Mouse (Mus musculus) midbrain, embryonic 16.5 days (tissue): ENCODE measurements around the gene Nptx1. TPM values are rescaled to one million over a fixed set of nuclear protein-coding genes. Genes with fewer than 3 reads are reported as not detected.

Experiments used
- ATAC-seq: fragments of 200-750 bp; cut with Nextera tagmentation; 2 replicates; pipeline ENCODE4 v1.8.0; 2017; ENCODE audit warnings: moderate TSS enrichment
- H3K27ac ChIP-seq: fragments of 300-500 bp; sonication (generic); 2 replicates; pipeline ENCODE4 v1.5.1; 2014; ENCODE audit warnings: mild to moderate bottlenecking, low read length, mixed read lengths
- H3K27me3 ChIP-seq: fragments of 300-500 bp; sonication (generic); 2 replicates; pipeline ENCODE4 v1.6.1; 2014; ENCODE audit warnings: low read depth, low read length, mixed read lengths; ENCODE audit not compliant: control insufficient read depth, insufficient read depth
- H3K36me3 ChIP-seq: fragments of 300-500 bp; sonication (generic); 2 replicates; pipeline ENCODE4 v1.6.1; 2014; ENCODE audit warnings: mild to moderate bottlenecking, low read length, moderate library complexity, mixed read lengths; ENCODE audit not compliant: control insufficient read depth, insufficient read depth
- H3K4me1 ChIP-seq: fragments of 300-500 bp; sonication (generic); 2 replicates; pipeline ENCODE4 v1.6.1; 2014; ENCODE audit warnings: mild to moderate bottlenecking, low read length, mixed read lengths; ENCODE audit not compliant: control insufficient read depth, insufficient read depth
- H3K4me2 ChIP-seq: fragments of 300-500 bp; sonication (generic); 2 replicates; pipeline ENCODE4 v1.6.1; 2014; ENCODE audit warnings: mild to moderate bottlenecking, low read length, mixed read lengths
- H3K4me3 ChIP-seq: fragments of 300-500 bp; sonication (generic); 2 replicates; pipeline ENCODE4 v1.5.1; 2014; ENCODE audit warnings: low read depth, mild to moderate bottlenecking, low read length, moderate library complexity, mixed read lengths
- H3K9ac ChIP-seq: fragments of 300-500 bp; sonication (generic); 2 replicates; pipeline ENCODE4 v1.6.1; 2014; ENCODE audit warnings: low read depth, low read length, mixed read lengths
- H3K9me3 ChIP-seq: fragments of 300-500 bp; sonication (generic); replicated peaks from 2 replicates; pipeline ENCODE4 v1.6.1; 2014; ENCODE audit warnings: mild to moderate bottlenecking, low read length, mixed read lengths; ENCODE audit not compliant: control insufficient read depth, poor library complexity, severe bottlenecking
- WGBS: fragments of 180-500 bp; shearing (Covaris S2); extraction: QIAGEN DNeasy Blood & Tissue Kit; methylation state at CpG from one replicate; pipeline ENCODE4 v1.1.7; 2014; 5-methylcytosine and 5-hydroxymethylcytosine counted together
- polyA plus RNA-seq: library from polyadenylated mRNA; unstranded; fragments of >200 nt; fragmentation: Nextera tagmentation; extraction: Ambion mirVana; gene quantifications from 2 replicates; pipeline ENCODE4 v1.2.1, GENCODE M21; 2015

The Nptx1 gene
- polyA plus RNA-seq, 1 experiment from 2014 or later = 12.6 TPM

GRCm38 (mm10) chr11:119546496-119547182 is 914 bp downstream of the Nptx1 start:
- no peaks in the 10 kb centered on the region for H3K9me3 ChIP-seq
- H3K27ac ChIP-seq = no peak overlapping the region
- peak overlapping the region; percentile 84 for H3K9ac ChIP-seq
- peaks cover 9% of the 10 kb centered on the region for H3K27me3 ChIP-seq
- H3K4me3 ChIP-seq = peak overlapping the region; percentile 78
- peaks cover 45% of the 10 kb centered on the region for H3K4me1 ChIP-seq
- under 1% methylated on average over 46 of the region's 46 CpGs for WGBS
- no peak for ATAC-seq
- H3K4me2 ChIP-seq = peak overlapping the region; percentile 98
- H3K36me3 ChIP-seq = no peaks in the 10 kb centered on the region

GRCm38 (mm10) chr11:119545741-119546495 is 1.6 kb downstream of the Nptx1 start:
- peaks cover 13% of the 10 kb centered on the region for H3K27me3 ChIP-seq
- H3K4me1 ChIP-seq = peaks cover 45% of the 10 kb centered on the region
- peak overlapping the region; percentile 98 for H3K4me2 ChIP-seq

GRCm38 (mm10) chr11:119545281-119545680 is 2.3 kb downstream of the Nptx1 start:
- peak overlapping the region; percentile 22 for H3K9ac ChIP-seq
- peaks cover 13% of the 10 kb centered on the region for H3K27me3 ChIP-seq
- H3K4me3 ChIP-seq = peak overlapping the region; percentile 78
- 60% methylated on average over 3 of the region's 3 CpGs for WGBS
- H3K4me1 ChIP-seq = peaks cover 45% of the 10 kb centered on the region
- no peaks in the 10 kb centered on the region for H3K36me3 ChIP-seq
- peak overlapping the region; percentile 98 for H3K4me2 ChIP-seq
- no peaks in the 10 kb centered on the region for H3K9me3 ChIP-seq
- ATAC-seq = no peak
- H3K27ac ChIP-seq = no peak overlapping the region

More at GRCm38 (mm10) chr11:119545741-119546495, 1.6 kb downstream of the Nptx1 start:
- Histone ChIP-seq H3K9me3 (no peaks in the 10 kb centered on the region), H3K4me3 (peak overlapping the region; percentile 78), H3K9ac (peak overlapping the region; percentile 84), H3K27ac (no peak overlapping the region), H3K36me3 (no peaks in the 10 kb centered on the region)
- ATAC-seq = no peak
- WGBS = 4% methylated on average over 10 of the region's 10 CpGs

- ATAC-seq = no peak
- Histone ChIP-seq H3K9me3 (no peaks in the 10 kb centered on the region), H3K27me3 (peaks cover 13% of the 10 kb centered on the region), H3K4me3 (peak overlapping the region; percentile 78; the same call in 1 of the 2 replicates), H3K9ac (peak overlapping the region; percentile 22), H3K27ac (no peak overlapping the region), H3K4me2 (peak overlapping the region; percentile 98), H3K4me1 (peaks cover 48% of the 10 kb centered on the region), H3K36me3 (no peaks in the 10 kb centered on the region)
- 84% methylated on average over 15 of the region's 15 CpGs for WGBS
These were observed 2.9 kb downstream of the Nptx1 start for GRCm38 (mm10) chr11:119544518-119545105.

- Histone ChIP-seq H3K4me3 (no peak overlapping the region), H3K9ac (0 out of 2 replicates have a peak overlapping the region, but pooled peaks have one; percentile 10), H3K9me3 (no peaks in the 10 kb centered on the region), H3K4me1 (peaks cover 42% of the 10 kb centered on the region; the same call in 1 of the 2 replicates), H3K36me3 (no peaks in the 10 kb centered on the region), H3K4me2 (peak overlapping the region; percentile 98), H3K27ac (no peak overlapping the region), H3K27me3 (peaks cover 10% of the 10 kb centered on the region)
- 49% methylated on average over 15 of the region's 16 CpGs for WGBS
- ATAC-seq = no peak
These were observed 3.6 kb downstream of the Nptx1 start for GRCm38 (mm10) chr11:119543816-119544517.

GRCm38 (mm10) chr11:119542886-119543285 is 4.7 kb downstream of the Nptx1 start:
- ATAC-seq = no peak
- H3K9ac ChIP-seq = no peak overlapping the region
- peaks cover 7% of the 10 kb centered on the region for H3K27me3 ChIP-seq
- H3K9me3 ChIP-seq = no peaks in the 10 kb centered on the region
- no peak overlapping the region; the same call in 1 of the 2 replicates for H3K4me2 ChIP-seq
- H3K4me3 ChIP-seq = no peak overlapping the region
- H3K27ac ChIP-seq = no peak overlapping the region
- peaks cover 33% of the 10 kb centered on the region; the same call in 1 of the 2 replicates for H3K4me1 ChIP-seq
- H3K36me3 ChIP-seq = no peaks in the 10 kb centered on the region
- 81% methylated on average over 5 of the region's 5 CpGs for WGBS

GRCm38 (mm10) chr11:119542371-119542770 is 5.2 kb downstream of the Nptx1 start:
- Histone ChIP-seq H3K36me3 (no peaks in the 10 kb centered on the region), H3K9ac (no peak overlapping the region), H3K4me1 (peaks cover 33% of the 10 kb centered on the region; the same call in 1 of the 2 replicates), H3K4me3 (no peak overlapping the region), H3K27ac (no peak overlapping the region), H3K27me3 (peaks cover 7% of the 10 kb centered on the region), H3K4me2 (no peak overlapping the region), H3K9me3 (no peaks in the 10 kb centered on the region)
- no peak for ATAC-seq
- 66% methylated on average over 9 of the region's 9 CpGs for WGBS

GRCm38 (mm10) chr11:119541082-119541481 is 6.5 kb downstream of the Nptx1 start:
- no peak overlapping the region for H3K4me2 ChIP-seq
- no peak overlapping the region for H3K4me3 ChIP-seq
- no peak for ATAC-seq
- H3K9ac ChIP-seq = no peak overlapping the region
- WGBS = 67% methylated on average over 9 of the region's 9 CpGs
- no peak overlapping the region for H3K27ac ChIP-seq
- peaks cover 7% of the 10 kb centered on the region for H3K27me3 ChIP-seq
- H3K36me3 ChIP-seq = no peaks in the 10 kb centered on the region
- peaks cover 24% of the 10 kb centered on the region; the same call in 1 of the 2 replicates for H3K4me1 ChIP-seq
- no peaks in the 10 kb centered on the region for H3K9me3 ChIP-seq
